Mouse (Mus musculus) ES-Bruce4 (cell line): Measurements from ENCODE around the gene Rrbp1.

Experiments
- CTCF ChIP-seq: IDR thresholded peaks from one replicate; pipeline ENCODE4 v1.8.1; 2011; ENCODE audit warnings: low read depth, low read length
- EP300 ChIP-seq: IDR thresholded peaks from 2 replicates; pipeline ENCODE4 v1.6.1; 2011; ENCODE audit warnings: low read depth, low read length; ENCODE audit not compliant: insufficient read depth
- POLR2A ChIP-seq: IDR thresholded peaks from one replicate; pipeline ENCODE4 v1.8.1; 2011; ENCODE audit warnings: low read length; ENCODE audit not compliant: insufficient read depth

DNA sequence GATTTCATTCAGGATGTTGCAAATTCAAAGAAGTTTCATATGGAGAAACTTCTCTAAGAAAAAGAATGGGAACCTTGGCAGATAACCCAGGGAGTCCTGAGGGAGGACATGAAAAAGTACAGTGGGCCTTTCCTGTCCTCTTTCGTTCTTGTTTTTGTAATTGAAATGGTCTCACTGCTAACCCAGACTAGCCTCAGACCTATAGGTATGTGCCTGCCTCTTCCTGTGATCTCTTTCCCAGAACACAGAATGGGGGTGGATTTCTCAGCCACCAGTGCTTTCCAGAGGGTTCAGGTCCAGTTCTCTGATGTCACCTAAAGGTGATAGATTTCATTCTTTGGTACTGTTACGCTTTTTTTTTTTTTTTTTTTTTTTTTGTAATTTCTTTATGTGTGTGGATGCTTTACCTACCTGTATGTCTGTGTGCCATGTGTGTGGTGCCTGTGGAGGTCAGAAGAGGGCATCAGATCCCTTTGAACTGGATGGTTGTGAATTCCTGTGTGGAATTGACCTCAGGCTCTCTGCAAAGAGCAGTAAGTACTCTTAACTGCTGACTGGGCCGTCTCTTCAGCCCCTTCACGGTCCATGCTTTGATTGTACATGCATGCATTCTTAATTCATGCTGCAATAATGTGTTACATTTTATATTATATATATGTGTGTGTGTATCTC, 92.1 kb downstream of the Rrbp1 start:
- TF ChIP-seq POLR2A (no peak), CTCF (no peak), EP300 (no peak)
